Mouse (Mus musculus): ENCODE measurements around the gene Dio1.

Dio1 gene

DNA sequence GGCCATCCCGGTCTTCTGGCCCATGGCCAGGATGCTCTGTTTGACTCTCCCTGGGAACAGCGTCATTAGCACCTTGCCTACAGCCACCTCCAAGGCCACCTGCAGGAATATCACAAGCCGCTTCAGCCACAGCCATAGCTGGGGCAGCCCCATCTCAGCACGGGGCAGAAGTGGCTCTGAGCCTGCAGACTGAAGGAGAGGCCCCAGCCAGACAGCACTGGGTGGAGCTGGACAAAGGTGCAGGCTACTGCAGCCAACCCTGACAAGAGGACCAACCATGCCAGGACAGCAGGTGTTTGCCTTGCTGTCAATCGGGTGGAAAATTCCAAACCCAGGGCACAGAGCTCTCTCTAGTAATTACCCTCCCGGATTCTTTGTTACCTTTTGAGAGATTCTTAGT, at the start of gene Dio1:
Gene Dio1, minus strand, starts transcription at position 204 of the 400 bp plus-strand sequence.
- DNase-seq = no peak

DNA sequence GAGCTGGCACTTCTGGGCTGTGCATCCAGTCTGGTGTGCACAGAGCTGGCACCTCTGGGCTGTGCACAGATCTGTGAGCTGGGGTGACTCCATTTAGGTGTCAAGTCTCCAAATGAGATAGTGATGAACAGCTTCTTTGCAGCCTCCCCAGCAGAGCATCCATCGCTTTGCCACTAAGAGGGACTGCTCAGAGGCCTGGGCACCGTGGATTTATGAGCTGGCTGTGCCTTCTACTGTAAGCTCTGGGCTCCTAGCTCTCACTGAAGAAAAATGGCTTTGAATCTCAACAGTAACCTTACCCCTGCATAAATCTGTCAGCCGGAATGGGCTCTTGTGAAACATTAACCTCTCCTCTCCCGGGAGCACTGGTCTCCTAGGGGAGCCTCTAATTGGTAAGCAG, 47.6 kb upstream of the Dio1 start:
- DNase-seq = no peak

DNA sequence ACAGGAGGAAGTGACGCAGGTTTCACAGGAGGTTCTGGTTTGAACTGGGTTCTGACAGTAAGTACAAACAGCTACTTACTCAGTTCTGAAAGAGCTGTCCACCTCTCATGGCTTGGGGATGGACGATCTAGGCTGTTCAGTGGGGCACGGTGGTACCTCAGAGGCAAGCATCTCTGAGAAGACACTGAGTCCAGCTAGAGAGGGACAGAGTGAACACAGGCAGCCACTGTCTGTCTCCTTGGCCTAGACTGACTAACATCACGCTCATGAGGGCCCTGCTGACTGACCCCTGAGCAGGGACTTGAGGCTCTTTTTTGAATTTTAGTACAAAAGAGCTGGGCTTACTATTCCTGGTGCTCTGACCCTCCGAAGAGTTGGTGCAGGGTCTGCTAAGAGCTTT, 47.2 kb upstream of the Dio1 start:
- DNase-seq = no peak

DNA sequence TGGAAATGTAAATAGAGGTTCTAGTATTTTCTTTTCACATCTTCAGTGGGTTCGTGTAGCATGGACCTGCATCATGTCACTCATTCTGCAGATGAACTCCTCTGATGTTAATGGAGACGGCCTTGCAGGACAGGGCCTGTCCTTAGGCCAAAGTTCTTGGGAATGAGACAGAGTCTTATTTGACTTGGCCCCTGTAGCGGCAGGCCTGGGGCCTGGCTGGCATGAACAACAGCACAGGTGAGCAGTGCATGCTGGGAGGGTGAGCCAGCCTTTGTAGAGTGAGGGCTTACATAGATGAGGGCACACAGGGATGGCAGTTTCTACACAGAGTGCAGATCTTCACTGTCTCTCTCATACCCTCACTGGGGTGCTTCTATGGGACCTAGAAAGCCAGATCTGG, 46.6 kb upstream of the Dio1 start:
- no peak for DNase-seq

DNA sequence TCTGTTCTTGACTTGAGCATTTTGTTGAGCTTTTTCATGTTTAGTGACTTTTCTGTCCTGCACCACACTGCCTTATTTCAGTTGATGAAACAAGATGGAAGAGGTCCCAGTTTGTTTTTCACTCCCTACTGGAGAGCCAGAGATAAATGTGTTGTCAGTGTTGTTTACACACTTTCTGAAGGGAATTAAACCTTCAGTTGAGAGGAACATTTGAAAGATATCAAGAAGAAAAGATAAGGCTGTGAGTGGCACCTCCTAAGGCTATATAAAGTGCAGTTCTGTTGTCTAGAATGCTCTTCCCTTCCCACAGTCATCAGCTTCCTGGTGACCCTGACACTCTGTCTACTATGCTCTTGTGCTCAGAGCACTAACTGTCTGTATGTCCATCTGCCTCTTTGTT, 44.4 kb upstream of the Dio1 start:
- no peak for DNase-seq

DNA sequence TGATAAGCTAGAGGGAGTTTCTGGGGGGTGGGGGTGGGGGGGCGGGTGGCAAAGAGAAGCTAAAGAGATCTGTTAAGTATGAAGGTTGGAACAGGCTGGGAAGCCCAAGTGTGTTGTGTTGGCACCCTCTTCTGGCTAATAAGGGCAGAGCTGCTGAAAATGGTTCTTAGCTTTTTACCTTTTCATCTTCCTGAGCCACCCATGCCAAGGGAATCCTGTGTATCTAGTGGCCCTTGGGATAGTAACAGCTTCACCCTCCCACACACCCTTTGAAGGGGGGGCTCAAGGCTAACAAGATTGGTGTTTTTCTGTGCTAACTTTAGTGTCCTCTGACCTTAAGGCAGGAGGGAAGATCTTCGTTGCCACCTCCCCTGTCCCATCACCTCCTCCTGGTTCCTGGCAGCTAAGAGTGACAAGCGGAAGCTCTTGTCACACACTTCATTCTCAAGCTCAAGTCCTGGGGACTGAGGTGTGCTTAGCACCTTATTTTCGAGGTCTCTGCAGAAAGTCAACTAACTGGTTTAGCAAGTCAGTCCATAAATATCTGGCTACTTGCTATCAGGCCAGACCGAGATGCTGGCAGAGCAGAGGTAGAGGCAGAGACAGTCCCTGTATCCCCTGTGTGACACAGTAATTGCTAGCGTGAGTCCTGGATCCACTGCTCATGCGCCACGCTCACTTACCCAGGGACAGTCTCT, 42.5 kb upstream of the Dio1 start:
- peak; percentile 50 for DNase-seq

DNA sequence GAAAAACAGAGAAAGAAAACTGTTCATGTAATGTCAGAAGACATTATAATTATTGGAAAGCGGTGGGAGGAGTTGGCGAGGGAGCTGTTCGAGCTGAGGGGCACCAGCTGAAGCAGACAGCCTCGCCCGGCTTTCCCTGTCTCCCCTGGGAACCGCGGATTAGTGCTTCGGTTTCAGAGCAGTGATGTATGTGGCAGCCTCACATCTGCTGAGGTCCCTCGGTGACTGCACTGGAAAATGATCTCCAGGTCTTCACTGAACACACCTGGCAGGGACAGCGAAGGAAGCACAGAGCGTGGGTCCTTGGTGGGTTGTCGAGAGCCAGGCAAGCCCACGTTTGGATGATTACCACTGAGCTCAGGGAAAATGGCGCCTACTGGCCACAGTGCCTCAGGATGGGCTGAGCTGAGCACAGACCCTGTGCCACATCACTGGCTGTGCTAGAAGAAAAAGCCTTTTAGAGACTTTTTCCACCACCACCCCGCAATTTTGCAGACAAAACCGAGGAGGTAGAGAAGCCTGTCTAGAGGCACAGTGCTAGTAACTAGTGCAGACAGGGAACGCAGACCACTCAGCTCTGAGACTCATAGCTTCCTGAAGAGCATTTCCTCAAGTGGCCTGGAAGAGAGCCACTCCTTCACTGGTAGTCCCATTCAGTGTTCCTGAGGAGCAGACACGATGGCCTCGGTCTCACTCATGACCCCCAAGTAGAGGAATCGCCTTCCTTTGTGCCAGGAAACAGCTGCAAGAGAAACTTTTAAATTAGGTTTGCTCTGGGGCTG, 41.8 kb upstream of the Dio1 start:
- DNase-seq = no peak

DNA sequence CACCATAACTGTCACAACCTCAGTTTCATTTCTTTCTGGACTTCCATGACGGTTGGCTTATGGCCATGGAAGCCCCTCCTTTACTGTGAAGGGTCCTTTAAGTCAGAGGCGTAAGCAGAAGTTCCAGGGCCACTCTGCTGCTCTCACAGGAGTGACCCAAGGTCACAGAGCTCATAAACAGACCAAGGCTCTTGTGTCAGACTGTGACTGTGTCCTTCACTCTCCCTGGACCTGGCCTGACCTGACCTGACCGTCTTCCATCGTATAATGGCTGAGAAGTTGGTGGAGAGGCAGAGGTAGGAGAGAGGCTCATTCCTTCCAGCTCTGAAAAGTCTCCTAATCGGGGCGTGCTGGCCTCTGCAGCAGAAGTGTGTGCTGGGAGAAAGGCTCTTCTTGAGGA, 40.3 kb upstream of the Dio1 start:
- DNase-seq = no peak

DNA sequence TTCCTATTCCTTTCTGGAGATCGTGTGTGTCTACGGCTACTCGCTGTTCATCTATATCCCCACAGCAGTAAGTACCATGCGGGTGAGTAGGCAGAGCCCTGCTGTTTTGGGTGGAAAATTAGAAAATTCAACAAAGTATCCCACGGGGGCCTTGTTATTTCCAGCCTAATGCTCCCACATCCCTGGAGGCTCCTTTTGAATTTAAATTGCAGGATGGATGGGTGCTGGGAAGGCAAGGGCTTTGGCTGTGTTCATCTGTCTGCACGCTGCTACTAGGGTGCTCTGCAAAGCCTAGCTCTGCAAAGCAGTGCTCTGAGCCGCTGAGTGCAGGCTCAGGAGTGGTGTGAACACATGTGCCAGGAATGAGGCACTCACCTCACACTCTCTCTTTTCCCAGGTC, 37.6 kb upstream of the Dio1 start:
- no peak for DNase-seq

DNA sequence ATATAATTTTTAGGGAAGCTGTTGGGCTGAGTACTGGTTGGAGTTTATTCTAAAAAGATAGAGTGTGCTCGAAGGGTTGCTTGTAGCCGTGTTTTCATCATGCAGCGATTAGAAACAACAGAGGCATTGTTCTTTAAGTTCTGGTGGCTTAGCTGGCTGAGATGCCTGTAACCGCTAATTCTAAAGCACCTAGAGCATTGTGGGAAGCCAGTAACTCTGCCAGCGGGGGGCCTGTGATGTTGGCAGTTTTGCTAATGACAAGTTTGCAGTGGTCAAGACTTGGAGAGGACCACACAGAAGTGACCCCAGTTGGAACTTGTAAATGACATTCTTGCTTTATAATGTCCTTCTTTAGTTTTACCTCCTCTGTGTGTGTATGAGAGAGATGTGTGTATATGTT, 34.4 kb upstream of the Dio1 start:
- DNase-seq = no peak

DNA sequence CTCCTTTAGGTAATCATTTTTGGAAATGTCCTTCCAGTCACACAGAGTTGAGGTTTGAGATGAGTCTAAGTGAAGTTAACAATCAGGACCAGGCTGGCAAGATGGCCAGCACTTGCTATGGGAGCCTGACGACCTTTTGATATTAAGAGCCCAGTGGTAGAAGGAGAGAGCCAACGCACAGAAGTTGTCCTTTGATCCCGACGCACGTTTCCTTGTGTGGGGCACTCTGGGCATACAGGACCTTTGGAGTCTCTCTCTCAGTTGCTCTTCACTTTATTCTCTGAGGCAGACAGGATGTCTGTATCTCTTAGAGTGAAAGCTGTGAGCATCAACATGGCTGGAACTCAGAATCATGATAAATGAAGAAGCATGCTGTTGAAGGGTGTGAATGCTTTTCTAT, 30.5 kb upstream of the Dio1 start:
- DNase-seq = no peak

DNA sequence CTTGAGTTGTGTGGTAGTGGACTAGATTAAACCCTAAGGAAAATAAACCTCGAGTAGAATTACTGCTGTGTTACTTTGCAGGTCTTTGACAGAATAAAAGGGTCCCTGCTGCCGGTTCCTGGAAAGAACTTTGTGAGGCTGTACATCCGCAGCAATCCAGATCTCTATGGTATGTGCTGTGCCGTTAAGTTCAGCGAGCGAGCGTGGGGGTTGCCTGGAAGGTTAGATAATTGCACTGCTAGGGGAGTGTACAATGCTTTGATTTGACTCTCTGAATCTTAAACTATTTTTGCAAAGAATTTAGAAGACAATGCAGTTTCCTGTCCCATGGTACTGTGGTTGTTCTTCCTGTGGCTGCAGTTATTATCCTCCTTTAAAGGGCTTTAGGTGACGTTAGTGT, 29.4 kb upstream of the Dio1 start:
- DNase-seq = no peak

DNA sequence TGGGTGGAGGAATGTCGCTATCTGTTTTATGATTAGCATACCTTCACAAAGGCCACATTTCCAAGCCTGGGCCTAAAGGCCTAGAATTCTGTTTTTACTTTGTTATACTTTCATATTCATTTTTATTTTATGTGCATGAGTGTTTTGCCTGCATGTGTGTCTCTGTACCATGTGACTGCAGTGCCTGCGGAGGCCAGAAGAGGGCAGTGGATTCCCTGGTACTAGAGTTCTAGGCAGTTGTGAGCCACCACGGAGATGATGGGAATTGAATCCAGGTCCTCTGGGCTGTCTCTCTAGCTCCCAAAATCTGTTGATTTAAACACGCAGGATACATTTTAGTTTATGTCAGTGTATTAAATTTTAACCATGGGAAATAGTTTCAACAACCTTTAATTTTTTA, 26.5 kb upstream of the Dio1 start:
- DNase-seq = peak; percentile 42

DNA sequence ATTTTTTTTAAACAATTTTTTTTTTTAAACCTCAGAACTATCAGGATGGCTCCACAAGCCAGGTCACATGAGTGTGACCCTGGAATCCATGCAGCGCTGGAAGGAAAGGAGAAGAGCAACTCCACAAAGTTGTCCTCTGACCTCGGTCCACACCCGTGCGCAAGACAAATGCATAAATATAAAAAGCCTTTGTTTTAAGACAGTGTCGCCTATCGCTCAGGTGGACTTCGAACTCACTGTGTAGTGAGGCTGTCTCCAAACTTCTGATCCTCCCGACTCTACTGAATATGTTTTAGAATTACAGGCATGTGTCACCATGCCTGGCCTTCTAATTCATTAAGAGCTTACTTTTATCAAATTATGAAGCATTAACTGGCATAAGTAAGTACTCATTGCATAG, 21.6 kb upstream of the Dio1 start:
- no peak for DNase-seq

DNA sequence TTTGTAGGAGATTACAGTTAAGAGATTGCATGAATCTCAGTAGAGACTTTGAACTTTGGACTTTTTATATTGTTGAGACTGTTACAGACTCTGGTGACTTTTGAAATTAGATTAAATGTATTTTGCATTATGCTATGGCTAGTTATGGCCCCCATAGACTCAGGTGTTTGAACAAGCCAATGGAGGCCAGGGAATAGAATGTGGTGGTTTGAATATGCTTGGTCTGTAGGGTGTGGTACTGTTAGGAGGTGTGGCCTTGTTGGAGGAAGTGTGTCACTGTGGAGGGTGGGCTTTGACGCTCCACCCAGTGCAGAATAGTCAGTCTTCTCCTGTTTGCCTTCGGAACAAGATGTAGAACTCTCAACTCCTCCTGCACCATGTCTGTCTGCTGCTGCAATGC, 16.1 kb upstream of the Dio1 start:
- DNase-seq = no peak

DNA sequence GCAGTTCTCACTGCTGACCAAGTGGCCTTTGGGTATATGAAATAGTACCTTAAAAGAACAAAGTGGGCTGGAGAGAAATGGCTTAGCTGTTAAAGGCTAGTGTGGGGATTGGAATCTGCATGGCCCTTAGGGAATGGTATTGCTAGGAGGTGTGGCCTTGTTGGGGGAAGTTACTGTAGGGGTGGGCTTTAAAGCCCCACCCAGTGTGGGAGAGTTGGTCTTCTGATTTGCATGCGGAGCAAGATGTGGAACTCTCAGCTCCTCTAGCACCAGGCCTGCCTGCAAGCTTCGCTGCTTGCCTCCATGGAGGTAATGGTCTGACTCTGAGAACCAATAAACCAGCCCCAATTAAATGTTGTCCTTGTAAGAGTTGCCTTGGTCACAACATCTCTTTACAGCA, 14.1 kb upstream of the Dio1 start:
- DNase-seq = no peak

DNA sequence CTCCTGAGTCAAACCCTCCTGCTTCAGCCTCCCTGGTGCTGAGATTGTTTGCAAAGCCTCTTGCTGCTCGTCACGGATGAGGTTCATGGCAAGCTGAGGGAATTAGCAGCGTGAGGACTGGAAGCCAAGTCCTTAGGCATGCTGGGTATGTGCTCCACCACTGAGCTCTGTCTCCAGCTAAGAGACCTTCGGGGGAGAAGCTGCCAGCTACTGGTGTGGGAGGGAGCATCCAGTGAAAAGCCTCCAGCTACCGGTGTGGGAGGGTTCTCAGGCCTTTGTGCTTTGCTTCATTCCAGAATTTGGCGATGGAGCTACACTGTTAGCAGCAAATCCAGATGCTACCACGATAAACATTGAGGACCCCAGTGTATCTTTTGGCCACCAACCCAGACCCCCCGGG, 11.7 kb upstream of the Dio1 start:
- no peak for DNase-seq

DNA sequence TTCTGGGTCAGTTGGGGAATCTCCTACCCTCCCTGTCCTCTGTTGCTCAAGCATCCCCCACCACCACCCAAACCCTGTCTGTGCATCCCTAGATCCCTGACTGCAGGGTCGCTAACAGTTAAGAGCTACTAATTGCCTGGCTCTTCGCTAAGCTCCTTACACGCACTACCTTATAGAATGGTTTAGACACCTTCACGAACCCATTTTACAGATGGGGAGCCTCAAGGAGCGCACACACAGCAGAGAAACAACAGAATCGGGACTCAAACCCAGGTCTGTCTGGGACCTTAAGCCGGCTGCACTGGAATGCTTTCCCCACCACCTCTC, 7.5 kb upstream of the Dio1 start:
- peak; percentile 11 for DNase-seq

DNA sequence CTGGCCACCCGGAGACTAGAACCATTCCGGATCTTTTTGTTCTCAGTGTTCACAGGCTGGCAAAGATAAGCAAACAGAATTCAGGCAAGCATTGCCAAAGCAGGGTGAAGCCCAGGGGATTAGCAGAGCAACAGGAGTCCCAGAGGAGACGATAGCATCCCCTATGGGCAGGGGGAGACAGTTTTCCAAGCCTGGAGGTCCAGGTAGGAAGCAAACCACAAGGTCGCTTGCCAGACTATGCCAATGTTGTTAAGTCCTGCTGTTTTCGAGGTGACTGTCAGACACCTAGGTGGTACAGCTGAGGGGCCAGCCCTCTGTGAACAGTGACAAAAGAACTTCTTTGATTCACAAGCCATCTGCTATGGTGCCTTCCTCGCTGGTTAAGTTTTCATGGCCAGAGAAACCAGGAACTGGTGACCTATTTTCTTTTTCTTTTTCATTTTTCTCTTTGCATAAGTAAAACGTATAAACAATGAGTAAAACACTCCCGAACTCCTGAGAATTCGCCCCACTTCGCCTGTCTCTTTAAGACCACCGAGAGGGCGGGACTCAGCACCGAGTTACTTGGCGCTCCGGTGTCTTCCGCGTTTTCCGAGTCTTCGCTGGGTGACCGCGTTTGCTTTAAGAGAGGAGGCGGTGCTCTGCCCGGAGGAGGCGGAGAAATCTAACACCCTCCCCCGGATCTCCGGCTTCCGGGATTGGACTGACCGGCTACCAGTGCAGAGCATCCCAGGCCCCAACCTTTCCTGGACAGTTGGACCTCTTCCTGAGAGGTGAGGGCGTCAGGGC, 6.9 kb upstream of the Dio1 start, which contains the start of gene Yipf1:
Gene Yipf1, plus strand, starts transcription at position 674 of the 789 bp plus-strand sequence.
- DNase-seq = peak; percentile 90

DNA sequence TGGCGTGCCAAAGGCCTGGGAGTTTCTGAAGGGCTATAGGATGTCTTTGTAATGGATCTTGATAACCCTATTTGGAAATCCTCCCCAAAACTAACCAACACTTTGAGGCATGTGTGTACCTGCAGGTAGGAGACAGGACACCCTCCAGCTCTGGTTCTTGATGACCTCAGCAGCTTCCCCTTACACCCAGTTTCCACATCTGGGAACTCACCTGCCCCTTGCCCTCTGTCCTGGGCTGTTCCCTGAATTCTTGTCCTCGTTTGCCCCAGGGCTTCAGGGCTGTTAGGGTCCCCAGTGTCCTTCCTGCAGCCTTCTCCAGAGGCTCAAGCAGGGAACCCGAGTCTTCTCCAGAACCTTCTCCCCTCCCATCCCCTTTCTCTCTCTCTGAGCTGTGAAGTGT, 3.4 kb downstream of the Dio1 start:
- DNase-seq = no peak

DNA sequence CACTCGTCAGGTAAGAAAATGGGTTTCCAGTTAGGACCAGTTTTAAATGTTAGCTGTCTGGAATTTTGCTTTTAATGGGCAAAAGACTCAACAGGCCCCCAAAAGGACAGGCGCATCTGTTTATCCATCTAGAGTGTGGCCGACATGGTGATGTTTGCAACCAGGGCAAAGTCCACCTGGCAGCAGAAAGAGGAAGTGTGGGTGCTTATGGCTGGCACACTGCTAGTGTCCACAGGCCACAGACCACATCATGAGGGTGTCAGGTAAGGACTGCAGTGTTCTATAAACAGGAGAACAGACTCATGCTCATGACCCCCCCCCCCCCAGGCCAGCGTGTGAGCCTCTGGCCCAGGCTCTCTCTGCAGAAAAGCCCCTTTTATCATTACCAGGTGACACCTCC, 4.1 kb downstream of the Dio1 start:
- DNase-seq = no peak

DNA sequence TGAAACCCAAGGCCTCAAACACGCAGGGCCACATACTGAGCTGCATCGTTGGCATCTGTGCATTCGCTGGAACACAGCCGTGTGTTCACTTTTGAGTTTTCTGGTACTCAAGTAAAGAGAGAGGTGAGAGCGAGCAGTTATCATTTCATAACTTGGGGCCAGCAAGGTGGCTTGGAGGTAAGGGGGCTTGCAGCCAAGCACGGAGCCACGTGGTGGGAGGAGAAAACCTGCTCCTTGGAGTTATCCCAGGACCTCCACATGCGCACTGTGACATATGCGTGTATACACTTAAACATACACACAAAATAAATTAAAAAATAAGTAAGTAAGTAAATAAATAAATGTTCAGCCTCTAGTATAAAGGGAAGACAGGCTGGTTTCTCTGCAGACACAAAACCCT, 4.7 kb downstream of the Dio1 start:
- no peak for DNase-seq

DNA sequence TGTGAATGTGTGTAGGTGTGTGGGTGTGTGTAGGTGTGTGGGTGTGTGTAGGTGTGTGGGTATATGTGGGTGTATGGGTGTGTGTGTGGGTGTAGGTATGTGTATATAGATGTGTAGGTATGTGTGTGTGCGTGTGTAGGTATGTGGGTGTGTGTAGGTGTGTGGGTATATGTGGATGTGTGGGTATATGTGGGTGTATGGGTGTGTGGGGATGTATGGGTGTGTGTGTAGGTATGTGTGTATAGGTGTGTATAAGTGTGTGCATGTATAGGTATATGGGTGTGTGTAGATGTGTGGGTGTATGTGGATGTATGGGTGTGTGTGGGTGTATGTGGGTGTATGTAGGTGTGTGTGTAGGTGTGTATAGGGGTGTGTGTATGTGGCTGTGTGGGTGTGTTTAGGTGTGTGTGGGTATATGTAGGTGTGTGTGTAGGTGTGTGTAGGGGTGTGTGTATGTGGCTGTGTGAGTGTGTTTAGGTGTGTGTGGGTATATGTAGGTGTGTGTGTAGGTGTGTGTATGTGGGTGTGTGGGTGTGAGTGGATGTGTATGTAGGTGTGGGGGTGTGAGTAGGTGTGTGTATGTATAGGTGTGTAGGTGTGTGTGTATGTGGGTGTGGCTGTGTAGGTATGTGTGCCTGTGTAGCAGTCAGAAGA, 5.9 kb downstream of the Dio1 start:
- no peak for DNase-seq

DNA sequence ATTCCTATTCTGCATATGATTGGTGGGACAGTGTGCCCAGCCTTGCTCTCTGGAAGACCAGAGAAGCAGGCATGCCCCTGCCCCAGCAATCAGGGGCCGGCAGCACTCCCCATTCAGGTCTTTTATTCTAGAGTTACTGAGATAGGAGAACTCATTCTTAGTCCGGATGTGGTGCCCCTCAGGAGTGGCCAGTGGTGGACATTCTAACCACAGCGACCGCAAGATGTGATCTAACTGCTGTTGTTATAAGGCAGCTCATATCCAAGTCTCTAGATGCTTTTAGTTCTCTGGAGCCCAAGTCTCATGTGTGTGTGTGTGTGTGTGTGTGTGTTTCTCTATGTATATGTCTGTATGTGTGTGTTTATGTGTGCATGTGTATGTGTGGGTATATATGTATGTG, 6.6 kb downstream of the Dio1 start:
- no peak for DNase-seq
